Mouse (Mus musculus) megakaryocyte, adult 5-6 weeks (primary cell): Measurements from ENCODE around the gene Klhl24. TPM values are rescaled to one million over a fixed set of nuclear protein-coding genes. Genes with fewer than 3 reads are reported as not detected.
"Not testable (repeated sequence)": the region's sequence is repeated elsewhere in the genome, so short reads cannot be mapped to it uniquely, and the experiment has no call there.

ENCODE experiments used
- ATAC-seq: 2 replicates; pipeline ENCODE4 v1.8.0; 2016; ENCODE audit warnings: mild to moderate bottlenecking, inconsistent platforms; ENCODE audit not compliant: poor library complexity, severe bottlenecking
- total RNA-seq, 2 experiments: library from RNA; stranded (forward) in 1 of 2; stranded (reverse) in 1 of 2; fragments of 153-499, 151-499 nt in 1 of 2; fragments of 221-1000, 200-1000 nt in 1 of 2; gene quantifications; 2 replicates each; pipeline versions ENCODE4 v1.2.3 to v1.2.4; 2015 to 2017

The Klhl24 gene
- 61.3 and 62.2 TPM in 2 replicates for total RNA-seq (2015)
- total RNA-seq (2017): 90.4 and 91.8 TPM in 2 replicates

- ATAC-seq: peak; percentile 89
Observed at GRCm38 (mm10) chr16:20097069-20097710, at the start of gene Klhl24. Gene Klhl24 (plus strand): TSS chr16:20097542.

DNA sequence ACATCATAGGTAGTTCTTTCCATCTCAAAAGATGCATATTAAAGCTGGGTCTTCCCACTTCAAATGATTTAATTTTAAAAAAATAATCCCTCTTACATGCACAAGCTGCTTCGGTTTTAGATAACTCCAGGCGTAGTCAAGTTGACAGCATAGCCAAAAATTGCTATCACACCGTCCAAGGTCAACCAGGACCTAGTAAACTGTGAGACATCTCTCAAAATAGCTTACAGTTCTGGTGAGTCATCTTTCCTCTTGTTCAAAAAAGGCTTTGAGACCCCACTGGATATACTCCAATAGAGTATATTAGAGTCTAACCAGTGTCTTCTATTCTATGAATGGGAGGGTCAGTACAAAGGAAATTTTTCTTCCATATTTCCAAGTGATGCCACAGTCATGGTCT is 44.7 kb upstream of the Klhl24 start:
- no peak for ATAC-seq

DNA sequence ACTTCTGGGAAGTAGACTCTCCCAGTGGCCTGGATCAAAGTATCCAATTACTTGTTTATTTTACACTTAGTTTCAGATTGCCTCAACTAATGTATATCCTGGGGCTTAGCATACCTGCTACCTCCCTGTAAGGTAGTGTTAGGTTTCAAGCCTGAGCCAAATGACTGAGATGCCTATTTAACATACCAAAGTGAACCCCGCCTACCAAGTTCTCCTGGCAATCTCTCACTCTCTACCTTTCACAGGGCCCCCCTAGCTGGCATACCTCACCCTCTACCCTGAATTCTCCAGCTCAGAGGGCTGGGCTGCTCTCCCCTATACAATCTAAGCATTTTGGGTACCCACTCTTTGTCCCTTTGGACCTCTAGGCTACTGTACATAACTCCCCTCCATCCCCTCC is 24.6 kb upstream of the Klhl24 start:
- no peak for ATAC-seq

GRCm38 (mm10) chr16:20076675-20077074 is 20.7 kb upstream of the Klhl24 start:
- no peak for ATAC-seq

- ATAC-seq: no peak
Observed at GRCm38 (mm10) chr16:20080271-20080670, 17.1 kb upstream of the Klhl24 start.

GRCm38 (mm10) chr16:20084623-20085022 is 12.7 kb upstream of the Klhl24 start:
- no peak for ATAC-seq

DNA sequence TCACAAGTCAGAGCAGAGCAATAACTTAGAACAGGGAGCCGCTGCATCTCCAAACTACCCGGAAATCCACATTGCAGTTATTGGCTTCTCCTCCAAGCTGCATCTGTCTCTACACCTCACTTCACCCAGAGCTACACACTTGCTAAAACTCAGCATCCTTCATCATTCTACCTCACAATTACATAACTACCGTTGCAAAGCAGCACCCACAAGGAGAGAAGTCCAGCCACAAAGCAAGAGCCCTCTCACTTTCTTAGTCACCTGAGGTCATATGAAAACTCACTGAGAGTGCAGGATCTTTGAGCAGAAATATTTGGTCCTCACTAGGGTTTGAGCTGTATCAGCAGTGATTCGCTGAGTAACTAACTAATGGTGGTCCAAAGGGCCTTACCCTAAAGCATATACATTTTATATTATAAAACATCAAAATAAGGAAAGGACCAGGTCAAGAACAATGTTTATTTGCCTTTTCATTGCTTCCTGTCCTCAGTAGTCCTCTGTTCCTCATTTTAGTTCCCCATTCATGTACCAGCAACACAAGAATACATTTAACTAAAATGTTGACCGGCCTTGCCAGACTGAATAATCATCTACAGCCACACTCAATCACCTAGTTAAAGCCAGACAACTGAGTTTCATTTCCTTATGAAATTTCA is 12.0 kb upstream of the Klhl24 start:
- peak; percentile 89 for ATAC-seq

GRCm38 (mm10) chr16:20086976-20087375 is 10.4 kb upstream of the Klhl24 start:
- ATAC-seq: no peak

DNA sequence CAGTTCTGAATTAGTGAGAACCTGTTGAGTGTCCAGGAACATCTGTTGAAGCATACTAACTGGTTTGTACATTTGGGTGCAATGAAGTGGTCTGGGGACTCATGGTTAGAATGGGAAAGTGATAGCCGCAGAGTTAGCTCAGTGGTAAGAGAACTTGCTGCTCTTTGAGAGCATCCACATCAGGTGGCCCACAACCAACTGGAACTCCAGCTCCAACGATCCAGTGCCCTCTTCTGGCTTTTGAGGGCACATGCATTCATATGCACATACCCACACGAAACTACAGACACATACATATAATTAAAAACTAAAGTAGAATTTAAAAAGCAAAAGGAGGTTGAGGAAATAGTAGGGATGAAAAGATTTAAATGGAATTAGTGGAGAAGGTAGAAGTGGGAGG is 7.7 kb upstream of the Klhl24 start:
- no peak for ATAC-seq

DNA sequence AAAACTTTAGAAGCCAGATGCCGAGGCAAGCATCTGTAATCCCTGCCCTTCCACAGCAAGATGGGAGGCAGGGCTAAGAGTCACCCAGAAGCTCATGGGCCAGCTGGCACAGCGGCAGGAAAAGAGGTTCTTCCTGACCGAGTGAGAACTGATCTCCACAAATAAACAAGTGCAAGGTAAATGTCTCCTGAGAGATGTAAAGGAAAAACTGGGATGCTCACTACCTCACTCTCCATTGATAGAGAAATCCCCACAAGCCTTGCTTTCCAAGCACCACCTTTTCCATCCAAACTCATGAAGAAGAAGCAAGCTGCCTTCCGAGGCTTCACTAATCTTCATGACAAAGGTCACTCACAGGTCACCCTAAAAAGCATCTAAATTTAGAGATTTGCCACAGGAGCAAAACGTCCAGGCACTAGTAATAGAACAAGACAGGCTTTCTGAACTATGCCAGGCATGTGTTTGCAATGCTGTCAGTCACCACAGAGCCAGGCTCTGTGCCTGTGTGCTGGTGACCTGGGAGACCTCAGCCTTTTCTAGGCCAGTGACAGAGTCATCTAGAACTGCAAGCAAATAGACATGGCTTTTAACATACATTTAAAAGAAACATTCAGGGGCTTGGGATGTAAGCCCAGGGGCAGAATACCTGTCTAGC is 6.3 kb upstream of the Klhl24 start:
- no peak for ATAC-seq

DNA sequence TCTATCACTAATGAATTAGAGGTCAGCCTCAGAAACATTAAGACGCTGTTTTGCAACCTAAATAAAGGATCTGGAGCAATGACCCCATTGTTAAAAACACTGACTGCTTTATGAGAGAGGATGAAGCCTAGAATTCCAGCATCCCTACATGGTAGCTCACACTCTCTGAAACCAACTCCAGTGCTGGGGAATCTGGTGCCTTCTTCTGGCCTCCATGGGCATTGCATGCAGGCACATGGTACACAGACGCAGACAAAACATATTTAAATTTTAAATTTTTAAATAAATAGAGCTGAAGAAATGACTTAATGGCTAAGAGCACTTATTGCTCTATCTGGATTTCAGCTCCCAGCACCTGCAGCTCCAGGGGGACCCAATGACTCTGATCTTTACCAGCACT is 1.4 kb upstream of the Klhl24 start:
- ATAC-seq: no peak

DNA sequence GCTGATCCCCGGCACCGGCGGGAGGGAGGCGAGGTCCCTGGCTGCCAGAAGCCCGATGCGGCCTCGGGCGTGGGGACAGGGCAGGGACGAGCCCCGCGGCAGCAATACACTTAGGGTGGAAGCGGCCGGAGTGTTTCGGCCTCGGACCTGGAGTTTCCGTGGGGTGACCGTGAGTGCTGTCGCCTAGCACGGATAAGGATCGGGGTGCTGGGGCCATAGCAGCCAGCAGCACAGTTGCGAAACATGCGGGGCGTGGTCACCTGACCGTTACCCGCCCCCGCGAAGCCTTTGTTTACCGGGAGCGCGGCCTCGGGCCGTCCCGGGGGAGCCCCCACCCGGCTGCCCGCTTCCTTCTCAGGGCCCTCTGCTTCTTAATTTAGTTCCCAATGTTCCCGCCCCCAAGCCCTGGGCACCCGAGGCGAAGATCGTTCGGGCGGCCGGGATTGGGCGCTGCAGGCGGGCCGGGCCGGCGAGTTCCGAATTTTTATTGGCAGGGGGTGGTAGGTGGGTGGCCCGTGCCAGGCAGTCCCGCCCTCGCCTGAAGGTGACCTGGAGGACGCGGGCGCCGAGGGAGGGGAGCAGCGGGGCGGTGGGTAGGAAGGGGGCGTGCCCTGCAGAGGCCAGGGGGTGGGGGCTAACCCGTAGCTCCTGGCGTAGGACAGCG is 501 bp downstream of the Klhl24 start:
- ATAC-seq: peak; percentile 80

GRCm38 (mm10) chr16:20098375-20098727 is 1.0 kb downstream of the Klhl24 start:
- no peak for ATAC-seq

DNA sequence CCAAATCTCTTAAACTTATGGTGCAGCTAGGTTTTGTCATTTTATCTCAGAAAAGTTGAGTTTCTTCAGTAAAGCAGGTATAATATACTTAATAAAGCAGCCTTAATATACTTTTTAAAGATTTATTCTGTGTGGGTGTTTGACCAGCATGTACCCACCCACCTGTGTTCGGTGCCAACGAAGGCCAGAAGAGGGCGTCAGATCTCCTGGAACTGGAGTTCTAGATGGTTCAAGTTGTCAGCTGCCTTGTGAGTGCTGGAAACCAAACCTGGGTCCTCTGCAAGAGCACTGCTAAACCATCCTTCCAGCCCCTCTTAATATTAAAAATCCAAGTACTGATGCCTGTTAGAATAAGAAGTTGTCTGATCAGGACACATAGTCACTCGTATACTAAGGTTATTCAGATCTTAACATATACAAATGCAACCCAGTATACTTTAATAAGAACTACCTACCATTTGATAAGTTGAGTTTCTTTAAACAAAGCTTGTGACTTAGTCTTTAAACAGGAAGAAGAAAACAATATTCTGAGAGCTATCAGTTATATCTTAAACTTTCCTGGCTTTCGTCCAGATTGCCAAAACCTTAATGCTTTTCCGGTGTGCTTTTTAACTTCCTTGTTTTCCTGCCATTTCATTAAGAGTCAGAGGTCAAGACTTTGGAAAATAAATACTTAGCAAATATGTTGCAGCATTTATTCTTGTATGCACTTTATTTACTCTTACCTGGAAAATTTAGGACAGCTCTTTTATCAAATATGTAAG is 1.7 kb downstream of the Klhl24 start:
- no peak for ATAC-seq

- no peak for ATAC-seq
Observed at GRCm38 (mm10) chr16:20106996-20107395, 9.7 kb downstream of the Klhl24 start.

DNA sequence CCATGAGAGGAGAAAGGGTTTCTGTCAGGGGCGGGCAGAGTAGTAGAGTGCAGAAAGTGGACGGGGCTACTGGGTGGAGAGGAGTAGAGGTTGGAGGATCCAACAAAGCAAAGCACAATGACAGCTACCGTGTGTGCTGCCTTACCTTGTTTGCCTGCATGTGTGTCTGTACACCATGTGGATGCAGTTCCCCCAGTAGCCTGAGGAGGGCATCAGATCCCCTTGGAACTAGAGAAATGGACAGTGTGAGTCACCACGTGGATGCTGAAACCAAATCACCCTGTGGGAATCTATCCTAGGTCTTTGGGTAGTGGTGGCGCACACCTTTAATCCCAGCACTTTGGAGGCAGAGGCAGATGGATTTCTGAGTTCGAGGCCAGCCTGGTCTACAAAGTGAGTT is 11.6 kb downstream of the Klhl24 start:
- ATAC-seq: no peak

GRCm38 (mm10) chr16:20112649-20113048 is 15.3 kb downstream of the Klhl24 start:
- no peak for ATAC-seq

DNA sequence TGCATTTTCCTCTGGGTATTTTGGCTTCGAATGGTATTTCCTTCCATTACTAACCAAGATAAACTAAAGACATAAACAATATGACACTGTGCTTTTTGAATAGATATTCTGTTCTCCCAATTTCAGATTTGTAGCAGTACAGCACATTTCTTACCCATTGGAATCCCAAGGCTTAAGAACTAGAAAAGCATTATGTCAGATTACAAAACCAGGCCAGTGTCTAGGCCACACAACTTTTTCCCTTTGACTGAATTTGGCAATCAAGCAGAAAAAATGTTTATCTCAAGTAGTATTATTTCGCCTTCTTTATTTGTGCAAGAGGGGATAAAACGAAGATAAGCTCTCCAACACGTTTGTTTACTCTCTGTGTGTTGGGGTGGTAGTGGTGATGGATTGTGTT is 18.7 kb downstream of the Klhl24 start:
- no peak for ATAC-seq

GRCm38 (mm10) chr16:20126319-20126883 is 29.1 kb downstream of the Klhl24 start:
- ATAC-seq: not testable (repeated sequence)

GRCm38 (mm10) chr16:20130397-20130796 is 33.1 kb downstream of the Klhl24 start:
- no peak for ATAC-seq
